Mouse (Mus musculus) liver, adult 2 months (tissue): ENCODE measurements around the gene Ccdc180.

ENCODE experiments used
- CTCF ChIP-seq: fragments of 200-500 bp; IDR thresholded peaks from 2 replicates; pipeline ENCODE4 v1.5.1; 2011; ENCODE audit warnings: low read depth, low read length, control low read depth
- POLR2A ChIP-seq: fragments of 200-500 bp; IDR thresholded peaks from 2 replicates; pipeline ENCODE4 v1.6.1; 2011; ENCODE audit warnings: low read length, control low read depth; ENCODE audit not compliant: insufficient read depth; ENCODE audit errors: extremely low read depth

GRCm38 (mm10) chr4:45972951-45973350, 82.8 kb downstream of the Ccdc180 start:
- TF ChIP-seq CTCF: no peak
- TF ChIP-seq POLR2A: no peak
